Mouse (Mus musculus) CH12.LX (cell line): Measurements from ENCODE around the gene Olfml3.

ENCODE experiments used
- CHD2 ChIP-seq: IDR thresholded peaks from 2 replicates; pipeline ENCODE4 v1.6.1; 2011; ENCODE audit warnings: low read length, improper control_type of control experiment
- CTCF ChIP-seq, 2 experiments: IDR thresholded peaks in 1 of 2; conservative IDR thresholded peaks in 1 of 2; 2 replicates each; pipeline ENCODE4 v1.5.1; 2011 to 2012; ENCODE audit warnings: low read depth in 2 of 2, low read length in 2 of 2, improper control_type of control experiment in 1 of 2, inconsistent platforms in 1 of 2, mild to moderate bottlenecking in 1 of 2, moderate library complexity in 1 of 2
- EP300 ChIP-seq: IDR thresholded peaks from 2 replicates; pipeline ENCODE4 v1.6.1; 2011; ENCODE audit warnings: low read length, improper control_type of control experiment
- HCFC1 ChIP-seq: IDR thresholded peaks from 2 replicates; pipeline ENCODE4 v1.6.1; 2012; ENCODE audit warnings: low read depth, mild to moderate bottlenecking, inconsistent platforms, low read length, improper control_type of control experiment
- POLR2A ChIP-seq: IDR thresholded peaks from 2 replicates; pipeline ENCODE4 v1.6.1; 2011; ENCODE audit warnings: low read depth, mild to moderate bottlenecking, improper control_type of control experiment, low read length

DNA sequence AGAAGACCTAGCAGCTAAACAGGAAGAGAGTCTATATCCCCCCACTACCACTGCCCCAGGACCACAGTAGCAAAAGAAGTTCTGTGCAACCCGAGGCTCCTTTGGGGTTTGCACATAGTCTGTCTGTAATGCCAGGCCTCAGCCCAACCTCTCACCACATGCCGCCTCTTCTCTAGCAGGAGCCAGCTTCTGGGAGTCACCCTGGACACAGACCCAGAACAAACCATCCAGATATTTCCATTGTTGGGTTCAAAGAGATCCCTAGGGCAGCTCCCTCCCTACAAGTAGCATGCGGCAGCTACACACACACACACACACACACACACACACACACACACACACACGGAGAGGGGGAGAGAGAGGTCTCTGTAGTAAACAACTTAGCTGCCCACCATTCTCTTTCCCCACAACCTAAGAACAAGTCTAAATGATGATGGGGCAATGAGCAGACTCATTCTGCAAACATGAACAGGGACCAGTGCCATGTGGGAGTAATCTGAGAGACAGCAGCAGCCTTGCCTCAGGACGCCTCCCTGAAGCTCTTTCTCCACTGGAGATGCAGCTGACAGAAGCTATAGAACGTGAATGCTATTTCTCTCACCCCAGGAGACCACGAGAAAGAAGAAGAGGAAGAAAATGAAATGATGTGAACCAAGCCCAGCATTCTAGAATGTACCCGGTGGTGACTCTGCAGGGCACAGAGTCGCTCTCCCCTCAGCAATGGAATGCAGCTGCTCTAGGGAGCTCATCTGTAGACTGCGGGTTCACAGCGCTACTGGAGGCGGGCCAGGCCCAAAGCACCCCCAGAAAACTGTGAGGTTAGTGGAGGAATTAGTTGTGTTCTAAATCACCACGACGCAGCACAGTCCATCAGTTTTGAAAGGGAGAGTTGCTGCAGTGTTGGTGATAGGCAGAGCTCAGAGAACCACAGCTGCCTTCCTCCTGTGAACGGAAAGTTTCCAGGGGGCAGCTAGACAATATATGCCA lies 20.7 kb downstream of the Olfml3 start:
- TF ChIP-seq CHD2 (no peak), POLR2A (no peak), CTCF (conservative IDR thresholded peaks at IDR 0.05 in 1 of 2, IDR thresholded peaks at IDR 0.05 in 1 of 2; ENCODE audit: low read depth in 2 of 2, low read length in 2 of 2) (no peak), EP300 (no peak), HCFC1 (no peak)
